Mouse (Mus musculus) myocyte (in vitro differentiated cells): Measurements from ENCODE around the gene Bcl2l14.

Experiments
- CEBPB ChIP-seq: IDR thresholded peaks from 2 replicates; pipeline ENCODE4 v1.6.1; 2011; ENCODE audit warnings: mild to moderate bottlenecking, moderate library complexity; ENCODE audit not compliant: poor library complexity, insufficient read depth, severe bottlenecking
- E2F4 ChIP-seq: IDR thresholded peaks from one replicate; pipeline ENCODE4 v1.6.1; 2011; ENCODE audit warnings: mild to moderate bottlenecking, control low read depth, moderate library complexity; ENCODE audit not compliant: insufficient read depth
- MAX ChIP-seq: IDR thresholded peaks from one replicate; pipeline ENCODE4 v1.6.1; 2011; ENCODE audit warnings: low read depth, mild to moderate bottlenecking, control low read depth
- MYOD1 ChIP-seq, 3 experiments: IDR thresholded peaks; one replicate each; pipeline ENCODE4 v1.6.1; 2011; ENCODE audit warnings: control low read depth in 2 of 3, low read depth in 2 of 3, mild to moderate bottlenecking in 2 of 3, moderate library complexity in 1 of 3; ENCODE audit not compliant: insufficient read length in 2 of 3, control insufficient read depth in 1 of 3
- MYOG ChIP-seq, 3 experiments: IDR thresholded peaks; one replicate each; pipeline ENCODE4 v1.6.1; 2011; ENCODE audit warnings: control low read depth in 2 of 3, low read depth in 2 of 3, mild to moderate bottlenecking in 2 of 3; ENCODE audit not compliant: insufficient read length in 2 of 3, control insufficient read depth in 1 of 3, insufficient read depth in 1 of 3
- POLR2A ChIP-seq: IDR thresholded peaks from one replicate; pipeline ENCODE4 v1.6.1; 2011; ENCODE audit warnings: low read depth, mild to moderate bottlenecking, control low read depth, moderate library complexity; ENCODE audit not compliant: insufficient read length
- POLR2AphosphoS2 ChIP-seq: IDR thresholded peaks from one replicate; pipeline ENCODE4 v1.6.1; 2011; ENCODE audit warnings: low read depth, control low read depth; ENCODE audit not compliant: insufficient read length

DNA sequence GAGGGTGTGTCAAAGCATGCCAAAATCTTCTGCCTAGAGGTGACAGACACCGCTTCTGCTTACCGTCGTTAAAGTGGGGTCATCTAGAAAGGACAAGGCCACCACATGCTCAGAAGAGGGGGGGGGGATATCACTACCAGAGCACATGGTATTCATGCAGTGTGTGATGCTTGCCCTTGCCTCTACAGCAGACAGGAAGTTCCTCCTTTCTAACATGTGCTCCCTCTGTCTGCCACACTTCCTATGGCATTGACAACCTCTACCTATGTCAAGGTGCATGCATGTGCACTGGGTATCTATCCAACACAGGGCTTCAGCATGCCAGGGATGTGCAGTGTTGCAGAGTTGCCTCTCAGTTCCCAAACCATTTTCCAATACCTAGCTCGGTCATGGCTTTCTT, 36.0 kb upstream of the Bcl2l14 start:
- TF ChIP-seq CEBPB (no peak), MAX (no peak), MYOD1 (IDR thresholded peaks at IDR 0.05; ENCODE audit: control insufficient read depth in 1 of 3, insufficient read length in 2 of 3, low read depth in 2 of 3) (no peak), POLR2AphosphoS2 (no peak), POLR2A (no peak), E2F4 (no peak), MYOG (IDR thresholded peaks at IDR 0.05; ENCODE audit: control insufficient read depth in 1 of 3, insufficient read depth in 1 of 3, insufficient read length in 2 of 3, low read depth in 2 of 3) (no peak)
